Mouse (Mus musculus) CH12.LX (cell line): ENCODE data around the gene Kcnd3. TPM values are rescaled to one million over a fixed set of nuclear protein-coding genes. Genes with fewer than 3 reads are reported as not detected.

ENCODE experiments used
- DNase-seq: peaks from one replicate; pipeline ENCODE4 v3.0.0-alpha.2; 2013; ENCODE audit errors: extremely low read depth
- H3K27ac ChIP-seq: 2 replicates; pipeline ENCODE4 v1.5.1; 2012; ENCODE audit warnings: low read depth, mild to moderate bottlenecking, control low read depth, moderate library complexity; ENCODE audit not compliant: insufficient read depth
- H3K27me3 ChIP-seq: replicated peaks from 2 replicates; pipeline ENCODE3; 2012; ENCODE audit warnings: inconsistent platforms
- H3K36me3 ChIP-seq, 2 experiments: replicated peaks in 1 of 2; 2 replicates each; pipeline versions ENCODE3 to v1.6.1; 2012; ENCODE audit warnings: inconsistent platforms in 1 of 2, low read length in 1 of 2, mild to moderate bottlenecking in 1 of 2, mixed read lengths in 1 of 2, moderate library complexity in 1 of 2; ENCODE audit not compliant: control insufficient read depth in 1 of 2, insufficient read depth in 1 of 2
- H3K4me1 ChIP-seq, 2 experiments: 2 replicates each; pipeline ENCODE4 v1.6.1; 2012; ENCODE audit warnings: inconsistent platforms in 1 of 2, moderate library complexity in 1 of 2; ENCODE audit not compliant: insufficient read depth in 2 of 2, control insufficient read depth in 1 of 2
- H3K4me2 ChIP-seq: 2 replicates; pipeline ENCODE4 v1.6.1; 2012; ENCODE audit warnings: low read depth, mild to moderate bottlenecking, control low read depth; ENCODE audit not compliant: poor library complexity, insufficient read depth, severe bottlenecking
- H3K4me3 ChIP-seq, 3 experiments: fragments of 150-350 bp in 1 of 3; sonication (generic) in 1 of 3; replicated peaks in 1 of 3; 2 replicates each; pipeline versions ENCODE3 to v1.5.1; 2011 to 2012; ENCODE audit warnings: low read depth in 2 of 3, low read length in 2 of 3, mild to moderate bottlenecking in 2 of 3, moderate library complexity in 2 of 3, control low read depth in 1 of 3, improper control_type of control experiment in 1 of 3, inconsistent platforms in 1 of 3, mixed read lengths in 1 of 3; ENCODE audit not compliant: poor library complexity in 1 of 3
- H3K79me2 ChIP-seq: replicated peaks from 2 replicates; pipeline ENCODE4 v1.6.1; 2012; ENCODE audit warnings: mild to moderate bottlenecking, moderate library complexity; ENCODE audit not compliant: control insufficient read depth, poor library complexity, insufficient read depth, severe bottlenecking; ENCODE audit errors: extremely low read depth
- H3K9ac ChIP-seq: 2 replicates; pipeline ENCODE4 v1.6.1; 2012; ENCODE audit warnings: low read depth, mild to moderate bottlenecking, control low read depth, moderate library complexity; ENCODE audit not compliant: insufficient read depth
- H3K9me3 ChIP-seq: replicated peaks from 2 replicates; pipeline ENCODE3; 2012; ENCODE audit warnings: low read length, inconsistent platforms, mixed read lengths
- CHD2 ChIP-seq: IDR thresholded peaks from 2 replicates; pipeline ENCODE4 v1.6.1; 2011; ENCODE audit warnings: low read length, improper control_type of control experiment
- ETS1 ChIP-seq: conservative IDR thresholded peaks from 2 replicates; pipeline ENCODE4 v1.6.1; 2012; ENCODE audit warnings: low read depth, mild to moderate bottlenecking, inconsistent platforms, low read length, improper control_type of control experiment, moderate library complexity
- GABPA ChIP-seq: IDR thresholded peaks from 2 replicates; pipeline ENCODE4 v1.6.1; 2012; ENCODE audit warnings: low read depth, low read length, improper control_type of control experiment, inconsistent platforms; ENCODE audit not compliant: insufficient replicate concordance
- JUND ChIP-seq: conservative IDR thresholded peaks from 2 replicates; pipeline ENCODE4 v1.6.1; 2011; ENCODE audit warnings: low read depth, low read length, improper control_type of control experiment
- MAFK ChIP-seq: IDR thresholded peaks from 2 replicates; pipeline ENCODE4 v1.6.1; 2011; ENCODE audit warnings: low read length, improper control_type of control experiment; ENCODE audit not compliant: insufficient replicate concordance
- MAZ ChIP-seq: IDR thresholded peaks from 2 replicates; pipeline ENCODE4 v1.6.1; 2012; ENCODE audit warnings: low read depth, mild to moderate bottlenecking, inconsistent platforms, low read length, improper control_type of control experiment, moderate library complexity
- MYC ChIP-seq: IDR thresholded peaks from 2 replicates; pipeline ENCODE4 v1.6.1; 2011; ENCODE audit warnings: low read depth, mild to moderate bottlenecking, improper control_type of control experiment, low read length
- NRF1 ChIP-seq: IDR thresholded peaks from 2 replicates; pipeline ENCODE4 v1.6.1; 2014; ENCODE audit warnings: low read depth, mild to moderate bottlenecking, inconsistent platforms, low read length, improper control_type of control experiment, moderate library complexity
- POLR2A ChIP-seq: IDR thresholded peaks from 2 replicates; pipeline ENCODE4 v1.6.1; 2011; ENCODE audit warnings: low read depth, mild to moderate bottlenecking, improper control_type of control experiment, low read length
- RAD21 ChIP-seq: IDR thresholded peaks from 2 replicates; pipeline ENCODE4 v1.6.1; 2011; ENCODE audit warnings: low read depth, mild to moderate bottlenecking, low read length, improper control_type of control experiment, moderate library complexity
- SIN3A ChIP-seq: IDR thresholded peaks from 2 replicates; pipeline ENCODE4 v1.6.1; 2012; ENCODE audit warnings: low read length, improper control_type of control experiment, inconsistent platforms
- UBTF ChIP-seq: IDR thresholded peaks from 2 replicates; pipeline ENCODE4 v1.6.1; 2012; ENCODE audit warnings: low read depth, mild to moderate bottlenecking, inconsistent platforms, low read length, improper control_type of control experiment, moderate library complexity
- USF1 ChIP-seq: IDR thresholded peaks from 2 replicates; pipeline ENCODE4 v1.6.1; 2014; ENCODE audit warnings: low read depth, mild to moderate bottlenecking, inconsistent platforms, low read length, improper control_type of control experiment
- USF2 ChIP-seq: conservative IDR thresholded peaks from 2 replicates; pipeline ENCODE4 v1.6.1; 2011; ENCODE audit warnings: low read depth, low read length, improper control_type of control experiment
- ZC3H11A ChIP-seq: IDR thresholded peaks from 2 replicates; pipeline ENCODE4 v1.6.1; 2012; ENCODE audit warnings: low read depth, mild to moderate bottlenecking, inconsistent platforms, low read length, improper control_type of control experiment
- ZNF384 ChIP-seq: IDR thresholded peaks from 2 replicates; pipeline ENCODE4 v1.6.1; 2012; ENCODE audit warnings: low read depth, low read length, improper control_type of control experiment, inconsistent platforms
- dilution Hi-C: fragments of 300-500 bp; cut with MboI; formaldehyde crosslinking; loops from 2 replicates; pipeline ENCODE4 v1.14.3; 2020; ENCODE audit warnings: low sequenced_read_pairs; ENCODE audit not compliant: extremely low pct_unique_long_range_greater_than_20kb, extremely low pct_ligation_motif_present
- in situ Hi-C: fragments of 300-500 bp; cut with MboI; formaldehyde crosslinking; loops from 3 replicates; pipeline ENCODE4 v1.14.3; 2019; ENCODE audit warnings: low sequenced_read_pairs, low pct_ligation_motif_present, low pct_unique_long_range_greater_than_20kb, mixed read lengths
- polyA plus RNA-seq: library from polyadenylated mRNA; unstranded; fragments of >175 nt; gene quantifications from 2 replicates; pipeline ENCODE4 v1.2.1, GENCODE M21; 2012; ENCODE audit warnings: low read depth; ENCODE audit not compliant: insufficient read length
- total RNA-seq, 2 experiments: library from RNA; depleted of rRNA; stranded (reverse); fragments of 300-350 nt in 1 of 2; fragments of >200 nt in 1 of 2; gene quantifications; 2 replicates each; pipeline ENCODE4 v1.2.3; 2012 to 2014

The Kcnd3 gene
- total and polyA plus RNA-seq, 3 experiments: not detected

- no peak for DNase-seq
- TF ChIP-seq SIN3A (no peak), JUND (no peak), CHD2 (no peak), GABPA (no peak), USF2 (no peak), RAD21 (no peak), ZNF384 (no peak), USF1 (no peak), MAZ (no peak), ZC3H11A (no peak), POLR2A (no peak), MYC (no peak), NRF1 (no peak)
- in situ Hi-C loops: no loop called here
- dilution Hi-C loops: no loop called here
- no peak overlapping the region for H3K9ac ChIP-seq
- peaks cover 91% of the 10 kb centered on the region for H3K27me3 ChIP-seq
- no peaks in the 10 kb centered on the region for H3K4me1 ChIP-seq
- no peaks in the 10 kb centered on the region for H3K36me3 ChIP-seq
- no peaks in the 10 kb centered on the region for H3K79me2 ChIP-seq
- H3K27ac ChIP-seq: no peak overlapping the region
- no peak overlapping the region for H3K4me3 ChIP-seq
- H3K4me2 ChIP-seq: no peak overlapping the region
- H3K9me3 ChIP-seq: no peaks in the 10 kb centered on the region
These were observed 48.9 kb downstream of the Kcnd3 start for GRCm38 (mm10) chr3:105501071-105501470.

- H3K27me3 ChIP-seq: peaks cover 91% of the 10 kb centered on the region
- no peak for TF ChIP-seq MAFK
- no peak for TF ChIP-seq GABPA
- no peak for TF ChIP-seq UBTF
- TF ChIP-seq ZC3H11A: no peak
- TF ChIP-seq ETS1: no peak
- dilution Hi-C loops: no loop called here
- in situ Hi-C loops: no loop called here
- no peaks in the 10 kb centered on the region for H3K9me3 ChIP-seq
- no peaks in the 10 kb centered on the region for H3K4me1 ChIP-seq
- no peaks in the 10 kb centered on the region for H3K79me2 ChIP-seq
- no peak for DNase-seq
- no peak overlapping the region for H3K4me2 ChIP-seq
- no peaks in the 10 kb centered on the region for H3K36me3 ChIP-seq
- no peak overlapping the region for H3K27ac ChIP-seq
- H3K4me3 ChIP-seq: no peak overlapping the region
- H3K9ac ChIP-seq: no peak overlapping the region
These were observed 52.1 kb downstream of the Kcnd3 start for GRCm38 (mm10) chr3:105504272-105504671.
